Mouse (Mus musculus): ENCODE measurements around the gene Cluap1.

Cluap1 gene

GRCm38 (mm10) chr16:3934701-3935100 lies 26.1 kb downstream of the Cluap1 start:
- no peak for DNase-seq (ENCODE audit: low read depth, low spot score)

- no peak for DNase-seq (ENCODE audit: low read depth, low spot score)
Measured at GRCm38 (mm10) chr16:3951141-3951540, 42.5 kb downstream of the Cluap1 start.

GRCm38 (mm10) chr16:3956369-3956768 lies 47.8 kb downstream of the Cluap1 start:
- peak; percentile 83 for DNase-seq (ENCODE audit: low read depth, low spot score)

- DNase-seq (ENCODE audit: low read depth, low spot score) = peak; percentile 84
Measured at GRCm38 (mm10) chr16:3959261-3959660, 50.7 kb downstream of the Cluap1 start.

- DNase-seq (ENCODE audit: low read depth, low spot score) = no peak
Measured at GRCm38 (mm10) chr16:3964990-3965389, 56.4 kb downstream of the Cluap1 start.

- no peak for DNase-seq (ENCODE audit: low read depth, low spot score)
Measured at GRCm38 (mm10) chr16:3965534-3965933, 56.9 kb downstream of the Cluap1 start.

GRCm38 (mm10) chr16:3974456-3974855 lies 65.9 kb downstream of the Cluap1 start:
- DNase-seq (ENCODE audit: low read depth, low spot score) = peak; percentile 56

GRCm38 (mm10) chr16:3975658-3976057 lies 67.1 kb downstream of the Cluap1 start:
- no peak for DNase-seq (ENCODE audit: low read depth, low spot score)

- DNase-seq (ENCODE audit: low read depth, low spot score) = no peak
Measured at GRCm38 (mm10) chr16:3976251-3976671, 67.7 kb downstream of the Cluap1 start, which contains the start of gene Nlrc3. Gene Nlrc3 (minus strand): TSS chr16:3976632.

GRCm38 (mm10) chr16:3976712-3977111 lies 68.1 kb downstream of the Cluap1 start:
- no peak for DNase-seq (ENCODE audit: low read depth, low spot score)

GRCm38 (mm10) chr16:3982173-3982572 lies 73.6 kb downstream of the Cluap1 start:
- DNase-seq (ENCODE audit: low read depth, low spot score) = no peak

- no peak for DNase-seq (ENCODE audit: low read depth, low spot score)
Measured at GRCm38 (mm10) chr16:3983146-3983700, 74.6 kb downstream of the Cluap1 start.

GRCm38 (mm10) chr16:3988410-3988809 lies 79.8 kb downstream of the Cluap1 start:
- no peak for DNase-seq (ENCODE audit: low read depth, low spot score)
